Mouse (Mus musculus): ENCODE data around the gene Epop. TPM values are rescaled to one million over a fixed set of nuclear protein-coding genes. Genes with fewer than 3 reads are reported as not detected.

Epop gene
- polyA plus RNA-seq, 1 experiment from 2014 or later: 1.1 TPM

- no peak overlapping the region for H3K4me3 ChIP-seq (ENCODE audit: low read depth, low read length)
- TF ChIP-seq CTCF (IDR thresholded peaks at IDR 0.05; ENCODE audit: low read depth): no peak
- 93% methylated on average over 8 of the region's 8 CpGs for WGBS
These were observed 22.3 kb downstream of the Epop start for GRCm38 (mm10) chr11:97607056-97607725.

GRCm38 (mm10) chr11:97603891-97604290, 25.6 kb downstream of the Epop start:
- Histone ChIP-seq H3K27ac (ENCODE audit: low read depth, low read length) (no peak overlapping the region), H3K9ac (ENCODE audit: low read depth, low read length) (no peak overlapping the region), H3K4me3 (ENCODE audit: low read depth, low read length) (no peak overlapping the region), H3K9me3 (ENCODE audit: control insufficient read depth) (no peaks in the 10 kb centered on the region), H3K36me3 (ENCODE audit: control insufficient read depth, insufficient read depth) (no peaks in the 10 kb centered on the region), H3K4me2 (replicated peaks; ENCODE audit: low read depth) (no peak overlapping the region), H3K4me1 (replicated peaks; ENCODE audit: control insufficient read depth, insufficient read depth, low read length) (no peaks in the 10 kb centered on the region), H3K27me3 (replicated peaks; ENCODE audit: control insufficient read depth, insufficient read depth, low read length) (no peaks in the 10 kb centered on the region; the same call in 1 of the 2 replicates)
- TF ChIP-seq CTCF (IDR thresholded peaks at IDR 0.05; ENCODE audit: low read depth): no peak
- ATAC-seq: no peak
- WGBS: 59% methylated on average over 10 of the region's 10 CpGs

More at GRCm38 (mm10) chr11:97607056-97607725, 22.3 kb downstream of the Epop start:
- ATAC-seq: no peak
- Histone ChIP-seq H3K4me1 (replicated peaks; ENCODE audit: control insufficient read depth, insufficient read depth, low read length) (no peaks in the 10 kb centered on the region), H3K9ac (ENCODE audit: low read depth, low read length) (no peak overlapping the region), H3K36me3 (ENCODE audit: control insufficient read depth, insufficient read depth) (no peaks in the 10 kb centered on the region), H3K27me3 (replicated peaks; ENCODE audit: control insufficient read depth, insufficient read depth, low read length) (no peaks in the 10 kb centered on the region), H3K9me3 (ENCODE audit: control insufficient read depth) (no peaks in the 10 kb centered on the region), H3K27ac (ENCODE audit: low read depth, low read length) (no peak overlapping the region), H3K4me2 (replicated peaks; ENCODE audit: low read depth) (no peak overlapping the region)

DNA sequence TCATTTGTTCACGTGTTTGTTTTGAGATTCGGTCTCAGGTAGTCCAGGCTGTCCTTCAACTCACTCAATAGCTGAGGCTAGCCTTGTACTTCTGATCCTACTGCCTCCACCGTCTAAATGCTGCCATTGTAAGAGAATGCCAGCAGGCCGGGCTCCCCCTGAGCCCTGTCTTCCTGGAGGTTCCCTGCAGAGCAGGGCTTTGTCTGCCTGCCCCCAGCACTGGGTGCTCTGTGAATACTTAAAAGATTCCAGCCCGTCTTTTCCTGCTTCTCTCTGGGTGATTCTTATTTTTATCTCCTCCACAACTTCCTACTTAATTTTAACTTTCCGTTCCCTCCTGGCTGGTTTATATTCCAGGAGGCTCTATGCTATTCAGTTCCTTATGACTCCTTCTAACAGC, 27.3 kb downstream of the Epop start:
- H3K4me3 ChIP-seq (ENCODE audit: low read depth, low read length): no peak overlapping the region
- no peak overlapping the region for H3K27ac ChIP-seq (ENCODE audit: low read depth, low read length)
- H3K4me1 ChIP-seq (replicated peaks; ENCODE audit: control insufficient read depth, insufficient read depth, low read length): no peaks in the 10 kb centered on the region
- 34% methylated on average over 6 of the region's 6 CpGs for WGBS
- H3K9ac ChIP-seq (ENCODE audit: low read depth, low read length): no peak overlapping the region
- no peak for ATAC-seq
- H3K36me3 ChIP-seq (ENCODE audit: control insufficient read depth, insufficient read depth): no peaks in the 10 kb centered on the region
- no peak overlapping the region for H3K4me2 ChIP-seq (replicated peaks; ENCODE audit: low read depth)
- no peak for TF ChIP-seq CTCF (IDR thresholded peaks at IDR 0.05; ENCODE audit: low read depth)
- no peaks in the 10 kb centered on the region for H3K9me3 ChIP-seq (ENCODE audit: control insufficient read depth)
- no peaks in the 10 kb centered on the region; the same call in 1 of the 2 replicates for H3K27me3 ChIP-seq (replicated peaks; ENCODE audit: control insufficient read depth, insufficient read depth, low read length)

DNA sequence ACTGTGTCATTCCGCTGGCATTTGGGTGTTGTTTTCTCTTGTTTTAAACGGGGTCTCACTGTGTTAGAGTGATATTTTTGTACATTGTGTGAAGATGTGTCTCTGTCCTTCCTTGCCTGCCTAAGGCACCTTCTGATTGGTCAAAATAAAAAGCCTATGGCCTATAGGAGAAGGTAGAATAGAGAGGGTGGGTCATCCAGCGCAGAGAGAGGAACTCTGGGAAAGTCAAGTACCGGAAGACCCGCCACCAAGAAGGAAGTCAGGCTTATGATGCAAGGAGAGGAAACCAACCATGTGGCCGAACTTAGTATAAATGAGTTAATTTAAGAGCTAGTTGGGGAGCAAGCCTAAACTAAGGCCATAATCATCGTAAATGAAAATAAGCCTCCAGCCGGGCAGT, 30.4 kb downstream of the Epop start:
- 84% methylated on average over 8 of the region's 8 CpGs for WGBS
- no peak overlapping the region for H3K4me2 ChIP-seq (replicated peaks; ENCODE audit: low read depth)

DNA sequence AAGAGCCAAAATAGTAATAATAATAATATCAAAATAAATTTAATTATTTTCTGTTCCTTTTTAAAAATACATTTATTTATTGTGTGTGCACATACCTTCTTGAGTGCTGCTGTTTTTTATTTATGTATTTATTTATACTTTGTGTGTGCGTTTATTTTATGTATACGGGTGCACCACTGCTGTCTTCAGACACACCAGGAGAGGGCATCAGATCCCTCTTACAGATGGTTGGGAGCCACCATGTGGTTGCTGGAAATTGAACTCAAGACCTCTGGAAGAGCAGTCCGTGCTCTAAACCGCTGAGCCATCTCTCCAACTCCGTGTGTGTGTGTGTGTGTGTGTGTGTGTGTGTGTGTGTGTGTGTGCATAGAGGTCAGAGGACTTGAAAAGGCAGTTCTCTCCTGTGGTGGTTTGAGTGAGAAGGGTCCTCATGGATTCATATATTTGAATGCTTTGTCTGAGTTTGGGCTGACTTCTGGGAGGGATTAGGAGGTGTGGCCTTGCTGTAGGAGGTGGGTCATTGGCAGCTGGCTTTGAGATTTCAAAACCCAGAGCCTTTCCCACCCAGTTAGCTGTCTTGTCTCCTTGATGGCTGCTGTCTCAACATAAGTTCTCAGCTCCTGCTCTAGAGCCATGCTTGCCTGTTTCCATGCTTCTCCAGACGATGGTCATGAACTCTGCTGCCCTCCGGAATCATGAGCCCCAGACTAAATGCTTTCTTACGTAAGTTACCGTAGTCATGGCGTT, 31.4 kb downstream of the Epop start:
- Histone ChIP-seq H3K9ac (ENCODE audit: low read depth, low read length) (no peak overlapping the region), H3K4me2 (replicated peaks; ENCODE audit: low read depth) (no peak overlapping the region)
- 75% methylated on average over 10 of the region's 10 CpGs for WGBS

More for the DNA sequence above, 30.4 kb downstream of the Epop start:
- ATAC-seq: no peak
- H3K9ac ChIP-seq (ENCODE audit: low read depth, low read length): no peak overlapping the region
- no peak for TF ChIP-seq CTCF (IDR thresholded peaks at IDR 0.05; ENCODE audit: low read depth)
- no peaks in the 10 kb centered on the region for H3K4me1 ChIP-seq (replicated peaks; ENCODE audit: control insufficient read depth, insufficient read depth, low read length)
- no peak overlapping the region for H3K4me3 ChIP-seq (ENCODE audit: low read depth, low read length)
- H3K36me3 ChIP-seq (ENCODE audit: control insufficient read depth, insufficient read depth): no peaks in the 10 kb centered on the region
- H3K27me3 ChIP-seq (replicated peaks; ENCODE audit: control insufficient read depth, insufficient read depth, low read length): no peaks in the 10 kb centered on the region; the same call in 1 of the 2 replicates
- no peak overlapping the region for H3K27ac ChIP-seq (ENCODE audit: low read depth, low read length)
- H3K9me3 ChIP-seq (ENCODE audit: control insufficient read depth): no peaks in the 10 kb centered on the region

DNA sequence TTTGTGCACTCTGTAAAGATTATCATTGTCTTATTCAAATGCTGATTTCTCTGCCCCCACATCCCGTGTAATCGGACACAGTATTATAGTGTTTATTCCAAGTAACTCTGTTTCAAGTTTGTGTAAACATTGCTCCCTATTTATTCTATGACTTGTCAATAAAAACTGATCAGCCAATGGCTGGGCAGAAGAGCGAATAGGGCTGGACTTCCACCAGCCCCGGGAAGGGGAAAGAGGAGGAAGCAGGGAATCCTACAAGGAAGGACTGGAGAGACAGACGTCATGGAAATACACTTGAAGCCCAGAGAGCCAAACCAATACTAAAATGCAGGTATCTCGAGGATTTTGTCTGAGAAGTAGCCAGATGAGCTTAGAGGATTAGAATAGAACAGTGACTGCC, 35.4 kb downstream of the Epop start:
- Histone ChIP-seq H3K27me3 (replicated peaks; ENCODE audit: control insufficient read depth, insufficient read depth, low read length) (no peaks in the 10 kb centered on the region), H3K9ac (ENCODE audit: low read depth, low read length) (no peak overlapping the region), H3K4me3 (ENCODE audit: low read depth, low read length) (no peak overlapping the region), H3K4me1 (replicated peaks; ENCODE audit: control insufficient read depth, insufficient read depth, low read length) (no peaks in the 10 kb centered on the region), H3K4me2 (replicated peaks; ENCODE audit: low read depth) (no peak overlapping the region), H3K9me3 (ENCODE audit: control insufficient read depth) (no peaks in the 10 kb centered on the region), H3K36me3 (ENCODE audit: control insufficient read depth, insufficient read depth) (no peaks in the 10 kb centered on the region), H3K27ac (ENCODE audit: low read depth, low read length) (no peak overlapping the region)
- TF ChIP-seq CTCF (IDR thresholded peaks at IDR 0.05; ENCODE audit: low read depth): no peak
- no peak for ATAC-seq
- WGBS: 32% methylated on average over 6 of the region's 6 CpGs

More for the DNA sequence above, 31.4 kb downstream of the Epop start:
- Histone ChIP-seq H3K4me1 (replicated peaks; ENCODE audit: control insufficient read depth, insufficient read depth, low read length) (no peaks in the 10 kb centered on the region), H3K9me3 (ENCODE audit: control insufficient read depth) (no peaks in the 10 kb centered on the region), H3K27ac (ENCODE audit: low read depth, low read length) (no peak overlapping the region), H3K4me3 (ENCODE audit: low read depth, low read length) (no peak overlapping the region), H3K36me3 (ENCODE audit: control insufficient read depth, insufficient read depth) (no peaks in the 10 kb centered on the region), H3K27me3 (replicated peaks; ENCODE audit: control insufficient read depth, insufficient read depth, low read length) (no peaks in the 10 kb centered on the region; the same call in 1 of the 2 replicates)
- no peak for ATAC-seq
- 0 out of 2 replicates have a peak, but pooled peaks have one; percentile 8 for TF ChIP-seq CTCF (IDR thresholded peaks at IDR 0.05; ENCODE audit: low read depth)
